Mouse (Mus musculus) limb, embryonic 11.5 days (tissue): ENCODE data around the gene Arl2bp. TPM values are rescaled to one million over a fixed set of nuclear protein-coding genes. Genes with fewer than 3 reads are reported as not detected.

ENCODE experiments used
- ATAC-seq: fragments of 200-750 bp; cut with Nextera tagmentation; 2 replicates; pipeline ENCODE4 v1.8.0; 2017; ENCODE audit warnings: low read depth; ENCODE audit not compliant: insufficient number of reproducible peaks, low FRiP score, low TSS enrichment
- DNase-seq: peaks from one replicate; pipeline ENCODE4 v3.0.0-alpha.2; 2015; ENCODE audit warnings: low spot score
- H3K27ac ChIP-seq: fragments of 300-500 bp; sonication (generic); replicated peaks from 2 replicates; pipeline ENCODE4 v1.5.1; 2014; ENCODE audit warnings: low read depth, mild to moderate bottlenecking, low read length
- H3K27me3 ChIP-seq: fragments of 300-500 bp; sonication (generic); 2 replicates; pipeline ENCODE4 v1.6.1; 2014; ENCODE audit warnings: mild to moderate bottlenecking, low read length, mixed read lengths; ENCODE audit not compliant: control insufficient read depth, insufficient read depth
- H3K36me3 ChIP-seq: fragments of 300-500 bp; sonication (generic); 2 replicates; pipeline ENCODE4 v1.6.1; 2014; ENCODE audit warnings: mild to moderate bottlenecking, low read length, moderate library complexity, mixed read lengths; ENCODE audit not compliant: control insufficient read depth, insufficient read depth
- H3K4me1 ChIP-seq: fragments of 300-500 bp; sonication (generic); 2 replicates; pipeline ENCODE4 v1.6.1; 2014; ENCODE audit warnings: low read length, mixed read lengths; ENCODE audit not compliant: control insufficient read depth, insufficient read depth
- H3K4me2 ChIP-seq: fragments of 300-500 bp; sonication (generic); 2 replicates; pipeline ENCODE4 v1.6.1; 2014; ENCODE audit warnings: low read depth, mild to moderate bottlenecking, moderate library complexity; ENCODE audit not compliant: severe bottlenecking
- H3K4me3 ChIP-seq: fragments of 300-500 bp; sonication (generic); 2 replicates; pipeline ENCODE4 v1.5.1; 2014; ENCODE audit warnings: low read depth, low read length
- H3K9ac ChIP-seq: fragments of 300-500 bp; sonication (generic); 2 replicates; pipeline ENCODE4 v1.6.1; 2014; ENCODE audit warnings: mild to moderate bottlenecking, low read length
- H3K9me3 ChIP-seq: fragments of 300-500 bp; sonication (generic); 2 replicates; pipeline ENCODE4 v1.6.1; 2016; ENCODE audit warnings: low read length; ENCODE audit not compliant: control insufficient read depth
- WGBS: fragments of 180-500 bp; shearing (Covaris S2); extraction: QIAGEN DNeasy Blood & Tissue Kit; methylation state at CpG from one replicate; pipeline ENCODE4 v1.1.7; 2014; 5-methylcytosine and 5-hydroxymethylcytosine counted together
- polyA plus RNA-seq: library from polyadenylated mRNA; unstranded; fragments of >200 nt; fragmentation: Nextera tagmentation; extraction: Ambion mirVana; gene quantifications from 2 replicates; pipeline ENCODE4 v1.2.1, GENCODE M21; 2014

Arl2bp gene
- polyA plus RNA-seq, 1 experiment from 2014 or later, result 60.6 TPM

GRCm38 (mm10) chr8:94649496-94649895, 16.9 kb upstream of the Arl2bp start:
- H3K27ac ChIP-seq, result no peak overlapping the region
- no peak for DNase-seq
- H3K4me3 ChIP-seq, result no peak overlapping the region
- H3K4me2 ChIP-seq, result no peak overlapping the region
- H3K27me3 ChIP-seq, result no peaks in the 10 kb centered on the region
- no peak for ATAC-seq
- H3K9me3 ChIP-seq, result no peaks in the 10 kb centered on the region
- 79% methylated on average over 3 of the region's 3 CpGs for WGBS
- no peak overlapping the region for H3K9ac ChIP-seq
- H3K36me3 ChIP-seq, result peaks cover 11% of the 10 kb centered on the region; the same call in 1 of the 2 replicates
- no peaks in the 10 kb centered on the region for H3K4me1 ChIP-seq

GRCm38 (mm10) chr8:94652951-94653350, 13.4 kb upstream of the Arl2bp start:
- Histone ChIP-seq H3K27ac (no peak overlapping the region), H3K9ac (no peak overlapping the region), H3K9me3 (no peaks in the 10 kb centered on the region), H3K36me3 (peaks cover 10% of the 10 kb centered on the region; the same call in 1 of the 2 replicates), H3K4me3 (no peak overlapping the region), H3K4me1 (no peaks in the 10 kb centered on the region), H3K27me3 (no peaks in the 10 kb centered on the region), H3K4me2 (no peak overlapping the region)
- 84% methylated on average over 3 of the region's 3 CpGs for WGBS
- ATAC-seq (no peak), DNase-seq (no peak)

GRCm38 (mm10) chr8:94654994-94655393, 11.4 kb upstream of the Arl2bp start:
- DNase-seq (no peak), ATAC-seq (no peak)
- Histone ChIP-seq H3K27me3 (no peaks in the 10 kb centered on the region), H3K9me3 (no peaks in the 10 kb centered on the region), H3K36me3 (peaks cover 10% of the 10 kb centered on the region; the same call in 1 of the 2 replicates), H3K4me1 (no peaks in the 10 kb centered on the region), H3K9ac (no peak overlapping the region), H3K4me3 (no peak overlapping the region), H3K27ac (no peak overlapping the region), H3K4me2 (no peak overlapping the region)

GRCm38 (mm10) chr8:94658031-94658430, 8.4 kb upstream of the Arl2bp start:
- no peaks in the 10 kb centered on the region for H3K27me3 ChIP-seq
- no peak overlapping the region for H3K27ac ChIP-seq
- no peak for ATAC-seq
- H3K9me3 ChIP-seq, result no peaks in the 10 kb centered on the region
- no peak overlapping the region for H3K4me2 ChIP-seq
- no peaks in the 10 kb centered on the region for H3K4me1 ChIP-seq
- H3K36me3 ChIP-seq, result peaks cover 8% of the 10 kb centered on the region; the same call in 1 of the 2 replicates
- no peak for DNase-seq
- H3K4me3 ChIP-seq, result no peak overlapping the region
- no peak overlapping the region for H3K9ac ChIP-seq
- 84% methylated on average over 2 of the region's 2 CpGs for WGBS

- Histone ChIP-seq H3K4me1 (no peaks in the 10 kb centered on the region), H3K4me3 (no peak overlapping the region), H3K4me2 (no peak overlapping the region), H3K36me3 (peaks cover 2% of the 10 kb centered on the region; the same call in 1 of the 2 replicates), H3K9ac (no peak overlapping the region), H3K27ac (no peak overlapping the region), H3K9me3 (no peaks in the 10 kb centered on the region), H3K27me3 (no peaks in the 10 kb centered on the region)
- DNase-seq (no peak), ATAC-seq (no peak)
- 90% methylated on average over 4 of the region's 4 CpGs for WGBS
These were observed 6.0 kb upstream of the Arl2bp start for GRCm38 (mm10) chr8:94660418-94660817.

GRCm38 (mm10) chr8:94664722-94665121, 1.7 kb upstream of the Arl2bp start:
- WGBS, result 82% methylated on average over 2 of the region's 2 CpGs
- Histone ChIP-seq H3K27ac (no peak overlapping the region), H3K9me3 (no peaks in the 10 kb centered on the region), H3K9ac (no peak overlapping the region), H3K4me3 (no peak overlapping the region), H3K4me1 (peaks cover 3% of the 10 kb centered on the region; the same call in 1 of the 2 replicates), H3K36me3 (no peaks in the 10 kb centered on the region), H3K27me3 (no peaks in the 10 kb centered on the region), H3K4me2 (no peak overlapping the region)
- DNase-seq (no peak), ATAC-seq (no peak)

- H3K9ac ChIP-seq, result no peak overlapping the region
- DNase-seq (no peak), ATAC-seq (no peak)
- no peaks in the 10 kb centered on the region for H3K27me3 ChIP-seq
- H3K27ac ChIP-seq, result no peak overlapping the region
- H3K36me3 ChIP-seq, result peaks cover 18% of the 10 kb centered on the region
- H3K4me1 ChIP-seq, result no peaks in the 10 kb centered on the region
- no peaks in the 10 kb centered on the region for H3K9me3 ChIP-seq
- H3K4me3 ChIP-seq, result no peak overlapping the region
- WGBS, result 69% methylated on average over 5 of the region's 5 CpGs
- H3K4me2 ChIP-seq, result no peak overlapping the region
These were observed 8.0 kb downstream of the Arl2bp start for GRCm38 (mm10) chr8:94674384-94674783.

- no peaks in the 10 kb centered on the region for H3K27me3 ChIP-seq
- H3K9me3 ChIP-seq, result no peaks in the 10 kb centered on the region; the same call in 1 of the 2 replicates
- H3K4me2 ChIP-seq, result no peak overlapping the region
- no peaks in the 10 kb centered on the region for H3K4me1 ChIP-seq
- H3K9ac ChIP-seq, result no peak overlapping the region
- no peak for DNase-seq
- H3K4me3 ChIP-seq, result no peak overlapping the region
- peaks cover 14% of the 10 kb centered on the region for H3K36me3 ChIP-seq
- H3K27ac ChIP-seq, result no peak overlapping the region
- WGBS, result 88% methylated on average over 6 of the region's 6 CpGs
- 0 out of 2 replicates have a peak, but pooled peaks have one; percentile 40 for ATAC-seq
These were observed 9.5 kb downstream of the Arl2bp start for GRCm38 (mm10) chr8:94675923-94676322.

GRCm38 (mm10) chr8:94678582-94678981, 12.2 kb downstream of the Arl2bp start:
- Histone ChIP-seq H3K4me2 (no peak overlapping the region), H3K4me1 (no peaks in the 10 kb centered on the region), H3K36me3 (no peaks in the 10 kb centered on the region; the same call in 1 of the 2 replicates), H3K9ac (no peak overlapping the region), H3K27me3 (no peaks in the 10 kb centered on the region), H3K27ac (0 out of 2 replicates have a peak overlapping the region, but pooled peaks have one; percentile 47), H3K4me3 (no peak overlapping the region), H3K9me3 (no peaks in the 10 kb centered on the region; the same call in 1 of the 2 replicates)
- WGBS, result 54% methylated on average over 9 of the region's 9 CpGs
- no peak for DNase-seq
- ATAC-seq, result no peak
